Mouse (Mus musculus) kidney, postnatal 10 days (tissue): ENCODE measurements around the gene Tmem110.
A peak's percentile ranks its signal among the peaks of the same experiment; 100 is the strongest.

ENCODE experiments used
- DNase-seq: peaks from one replicate; pipeline ENCODE4 v3.0.0; 2021; ENCODE audit warnings: mixed read lengths

The Tmem110 gene

DNA sequence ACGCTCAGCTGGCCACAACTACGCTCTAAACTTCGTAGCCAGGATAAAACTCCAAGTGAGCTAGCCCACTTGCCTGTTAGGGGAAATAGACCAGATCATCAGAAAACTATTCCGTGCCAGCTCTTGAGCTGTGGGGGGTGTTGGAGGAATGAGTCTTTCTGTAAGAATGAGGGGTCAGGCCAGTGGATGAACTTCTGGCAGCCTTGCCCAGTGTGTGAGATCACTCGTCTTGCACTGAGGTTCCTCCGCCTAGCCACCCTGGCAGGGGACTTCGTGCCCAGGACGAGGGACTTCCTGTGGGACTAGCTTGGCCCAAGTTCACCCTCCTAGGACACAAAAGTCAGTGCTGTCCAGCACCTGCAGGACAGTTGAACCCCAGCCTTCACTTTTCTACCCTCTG, 78.9 kb downstream of the Tmem110 start:
- no peak for DNase-seq

- no peak for DNase-seq
Observed at GRCm38 (mm10) chr14:30906001-30906400, 80.6 kb downstream of the Tmem110 start.

DNA sequence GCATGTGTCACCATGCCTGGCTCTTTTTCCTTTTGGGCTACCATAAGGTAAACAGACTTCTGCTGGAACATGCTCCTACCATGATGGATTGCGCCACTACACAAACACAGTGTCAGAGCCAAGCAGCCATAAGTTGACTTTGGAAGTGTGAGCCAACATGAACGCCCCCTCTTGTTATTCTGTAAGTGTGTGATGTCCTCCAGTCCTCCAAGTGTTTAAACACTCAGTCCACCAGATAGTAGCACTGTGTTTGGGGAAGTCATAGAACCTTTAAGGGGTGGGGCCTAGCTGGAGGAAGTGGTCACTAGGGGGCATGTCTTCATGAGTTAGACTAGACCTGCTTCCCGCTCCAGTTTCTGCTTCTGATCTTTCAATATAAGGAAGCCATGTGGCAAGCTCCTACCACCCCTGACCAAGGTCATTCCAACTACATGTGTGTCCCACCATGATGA, 82.5 kb downstream of the Tmem110 start:
- DNase-seq: no peak

GRCm38 (mm10) chr14:30911141-30911540, 85.8 kb downstream of the Tmem110 start:
- no peak for DNase-seq

DNA sequence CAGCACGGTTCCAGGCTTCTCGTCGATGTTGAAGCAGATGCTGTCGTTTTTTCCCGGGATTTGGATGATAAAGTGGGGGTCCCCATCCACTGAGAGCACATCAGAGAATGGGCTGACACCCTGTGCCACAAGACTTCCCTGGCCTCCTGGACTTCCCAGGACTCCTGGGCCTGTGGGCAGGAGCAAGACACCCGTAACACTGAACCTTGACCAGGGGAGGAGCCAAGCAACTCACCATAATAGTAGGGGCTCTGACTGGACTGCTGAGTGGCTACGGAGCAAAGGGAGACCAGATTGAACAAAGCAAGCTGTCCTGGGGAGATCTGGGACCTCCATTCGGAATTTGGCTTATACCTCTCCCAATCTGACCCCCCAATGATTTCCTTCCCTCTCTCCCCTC, 87.3 kb downstream of the Tmem110 start:
- peak; percentile 18 for DNase-seq

GRCm38 (mm10) chr14:30913404-30913803, 88.0 kb downstream of the Tmem110 start:
- peak; percentile 68 for DNase-seq

DNA sequence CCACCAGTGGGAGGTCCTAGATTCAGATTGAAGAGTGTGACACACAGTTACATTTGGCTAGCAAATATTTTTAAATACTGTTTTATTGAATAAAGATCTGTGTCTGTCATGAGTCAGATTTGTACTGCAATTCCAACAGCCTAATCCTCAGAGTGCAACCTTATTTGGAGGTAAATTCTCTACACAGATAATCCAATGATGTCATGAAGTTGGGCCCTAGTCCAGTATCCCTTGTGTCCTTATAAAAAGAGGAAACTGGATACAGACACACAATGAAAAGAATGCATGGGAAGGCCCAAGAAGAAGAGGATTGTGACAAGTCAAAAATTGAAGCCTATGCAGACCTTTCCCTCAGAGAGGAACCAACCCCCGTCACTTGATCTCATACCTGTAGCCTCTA, 91.1 kb downstream of the Tmem110 start:
- no peak for DNase-seq

- DNase-seq: no peak
Observed at GRCm38 (mm10) chr14:30922053-30922670, 96.8 kb downstream of the Tmem110 start.

- DNase-seq: peak; percentile 21
Observed at GRCm38 (mm10) chr14:30923375-30924105, 98.2 kb downstream of the Tmem110 start, which contains the start of gene Itih3. Gene Itih3 (minus strand): TSS chr14:30923760.

- no peak for DNase-seq
Observed at GRCm38 (mm10) chr14:30925492-30925891, 100.1 kb downstream of the Tmem110 start.
